Mouse (Mus musculus): ENCODE data around the gene Evx1. TPM values are rescaled to one million over a fixed set of nuclear protein-coding genes. Genes with fewer than 3 reads are reported as not detected.

The Evx1 gene
- polyA plus RNA-seq, 1 experiment from 2014 or later = not detected

DNA sequence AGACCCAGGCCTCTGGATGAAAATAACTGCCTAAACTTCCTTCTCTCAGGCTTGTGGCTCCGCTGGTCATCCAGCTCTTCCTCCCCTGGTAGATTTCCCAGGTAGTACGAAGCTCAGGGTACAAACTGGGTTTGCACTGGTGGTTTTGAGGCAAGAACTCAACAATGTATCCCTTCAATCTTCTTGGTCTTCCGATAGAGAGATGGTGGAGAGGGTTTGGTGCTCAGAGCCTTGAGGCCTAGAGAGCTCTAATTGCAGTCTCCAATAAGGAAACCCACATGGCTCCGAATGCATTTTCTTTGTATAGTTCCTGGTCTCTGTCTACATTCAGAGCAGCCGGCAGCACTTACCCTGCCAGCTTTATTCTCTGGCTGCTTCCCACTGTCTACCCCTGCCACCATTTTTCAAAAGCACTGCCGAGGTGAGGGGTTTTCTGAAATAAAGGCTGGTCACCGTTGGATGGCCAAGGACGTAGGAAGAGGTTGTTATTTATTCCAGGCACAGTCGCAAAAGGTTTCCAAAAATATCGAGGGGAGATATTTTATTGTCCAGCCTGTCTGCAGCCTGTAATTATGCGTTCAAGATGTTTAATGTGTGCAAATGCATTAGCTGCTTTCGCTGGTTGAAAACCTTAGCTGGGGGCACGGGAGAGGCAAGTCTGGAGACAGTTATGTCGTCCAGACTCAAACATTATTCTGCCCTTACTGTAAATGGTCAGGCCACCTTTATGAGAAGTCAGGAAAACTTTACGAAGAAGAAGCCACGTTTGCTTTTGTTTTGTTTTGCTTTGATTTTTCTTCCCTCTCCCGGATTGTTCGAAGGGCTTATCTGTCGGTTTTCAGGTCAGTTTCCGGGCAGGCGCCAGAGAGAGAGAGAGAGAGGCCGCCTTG, 40.3 kb upstream of the Evx1 start:
- H3K9me3 ChIP-seq (ENCODE audit: control insufficient read depth, low read length) = no peaks in the 10 kb centered on the region
- no peaks in the 10 kb centered on the region for H3K36me3 ChIP-seq (ENCODE audit: control insufficient read depth, insufficient read depth, low read length)
- no peak overlapping the region for H3K27ac ChIP-seq (replicated peaks)
- TF ChIP-seq CTCF (IDR thresholded peaks at IDR 0.05; ENCODE audit: low read depth) (no peak), EP300 (optimal IDR thresholded peaks at IDR 0.05) (no peak)
- DNase-seq (ENCODE audit: low spot score) (no peak), ATAC-seq (ENCODE audit: low FRiP score, low TSS enrichment) (no peak)
- WGBS = 21% methylated on average over 21 of the region's 22 CpGs
- peaks cover 49% of the 10 kb centered on the region for H3K27me3 ChIP-seq (ENCODE audit: control insufficient read depth, insufficient read depth, low read length)
- H3K4me2 ChIP-seq (replicated peaks; ENCODE audit: low read depth) = no peak overlapping the region
- no peaks in the 10 kb centered on the region for H3K4me1 ChIP-seq (replicated peaks; ENCODE audit: control insufficient read depth, insufficient read depth)
- no peak overlapping the region for H3K9ac ChIP-seq (ENCODE audit: low read length)
- H3K4me3 ChIP-seq (ENCODE audit: low read depth, low read length) = no peak overlapping the region

DNA sequence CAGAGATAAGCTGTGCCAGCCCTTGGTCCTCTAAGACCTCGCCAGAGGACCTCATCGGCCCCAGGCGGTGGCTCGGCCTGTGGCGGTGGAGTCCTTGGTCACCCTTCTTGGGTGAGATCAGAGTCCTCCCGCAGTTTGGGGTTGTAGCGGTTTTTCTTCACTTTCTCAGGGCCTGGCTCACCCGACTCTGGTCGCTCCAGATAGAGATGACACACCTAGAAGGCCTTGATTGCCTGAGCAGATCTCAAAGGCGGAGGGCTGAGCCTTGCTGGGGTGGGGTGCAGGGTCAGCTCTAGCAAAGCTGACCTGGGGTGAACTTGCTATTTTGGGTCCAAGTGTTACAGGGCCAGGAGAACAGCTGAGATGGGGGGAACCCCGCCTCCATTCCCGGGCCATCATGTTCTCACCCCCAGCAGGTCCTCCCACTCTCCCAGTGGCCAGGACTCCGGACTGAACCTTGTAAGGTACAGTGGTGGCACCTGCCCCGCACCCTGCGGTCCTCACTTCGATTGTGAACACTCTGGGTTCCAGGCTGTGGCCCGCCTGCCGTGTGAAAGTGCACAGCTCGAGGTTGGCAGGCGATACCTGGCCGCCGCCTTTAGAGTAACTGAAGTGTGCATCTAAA, 39.5 kb upstream of the Evx1 start:
- DNase-seq (ENCODE audit: low spot score) (no peak), ATAC-seq (ENCODE audit: low FRiP score, low TSS enrichment) (no peak)
- no peak overlapping the region for H3K4me2 ChIP-seq (replicated peaks; ENCODE audit: low read depth)
- H3K4me1 ChIP-seq (replicated peaks; ENCODE audit: control insufficient read depth, insufficient read depth) = no peaks in the 10 kb centered on the region
- H3K27me3 ChIP-seq (ENCODE audit: control insufficient read depth, insufficient read depth, low read length) = peaks cover 42% of the 10 kb centered on the region
- no peak overlapping the region for H3K4me3 ChIP-seq (ENCODE audit: low read depth, low read length)
- H3K9ac ChIP-seq (ENCODE audit: low read length) = no peak overlapping the region
- 5% methylated on average over 22 of the region's 22 CpGs for WGBS
- no peaks in the 10 kb centered on the region for H3K9me3 ChIP-seq (ENCODE audit: control insufficient read depth, low read length)
- no peaks in the 10 kb centered on the region for H3K36me3 ChIP-seq (ENCODE audit: control insufficient read depth, insufficient read depth, low read length)
- H3K27ac ChIP-seq (replicated peaks) = no peak overlapping the region
- TF ChIP-seq CTCF (IDR thresholded peaks at IDR 0.05; ENCODE audit: low read depth) (no peak), EP300 (optimal IDR thresholded peaks at IDR 0.05) (no peak)

DNA sequence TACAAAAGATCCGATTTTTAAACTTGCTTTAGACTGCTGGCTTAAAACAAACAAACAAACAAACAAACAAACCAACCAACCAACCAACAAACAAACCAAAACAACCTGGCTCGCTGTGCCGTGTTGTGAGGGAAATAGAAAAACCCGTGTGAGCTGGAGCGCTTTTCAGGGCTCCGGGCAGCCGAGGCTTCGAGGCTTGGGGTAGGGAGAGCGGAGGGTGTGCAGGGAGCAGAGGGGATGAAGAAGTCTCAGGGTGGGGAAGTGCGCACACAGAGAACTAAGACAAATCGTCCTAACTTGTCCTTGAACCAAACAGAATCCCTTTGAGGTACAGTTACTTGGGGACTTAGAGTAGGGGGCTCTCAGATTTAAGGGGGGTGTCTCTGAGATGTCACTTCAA, 38.7 kb upstream of the Evx1 start:
- no peak overlapping the region for H3K4me3 ChIP-seq (ENCODE audit: low read depth, low read length)
- TF ChIP-seq CTCF (IDR thresholded peaks at IDR 0.05; ENCODE audit: low read depth) = no peak
- TF ChIP-seq EP300 (optimal IDR thresholded peaks at IDR 0.05) = no peak
- H3K4me1 ChIP-seq (replicated peaks; ENCODE audit: control insufficient read depth, insufficient read depth) = no peaks in the 10 kb centered on the region
- H3K27me3 ChIP-seq (ENCODE audit: control insufficient read depth, insufficient read depth, low read length) = peaks cover 39% of the 10 kb centered on the region
- DNase-seq (ENCODE audit: low spot score) (no peak), ATAC-seq (ENCODE audit: low FRiP score, low TSS enrichment) (no peak)
- no peak overlapping the region for H3K27ac ChIP-seq (replicated peaks)
- H3K9me3 ChIP-seq (ENCODE audit: control insufficient read depth, low read length) = no peaks in the 10 kb centered on the region
- no peaks in the 10 kb centered on the region for H3K36me3 ChIP-seq (ENCODE audit: control insufficient read depth, insufficient read depth, low read length)
- H3K9ac ChIP-seq (ENCODE audit: low read length) = no peak overlapping the region
- no peak overlapping the region for H3K4me2 ChIP-seq (replicated peaks; ENCODE audit: low read depth)
- WGBS = 6% methylated on average over 11 of the region's 11 CpGs

DNA sequence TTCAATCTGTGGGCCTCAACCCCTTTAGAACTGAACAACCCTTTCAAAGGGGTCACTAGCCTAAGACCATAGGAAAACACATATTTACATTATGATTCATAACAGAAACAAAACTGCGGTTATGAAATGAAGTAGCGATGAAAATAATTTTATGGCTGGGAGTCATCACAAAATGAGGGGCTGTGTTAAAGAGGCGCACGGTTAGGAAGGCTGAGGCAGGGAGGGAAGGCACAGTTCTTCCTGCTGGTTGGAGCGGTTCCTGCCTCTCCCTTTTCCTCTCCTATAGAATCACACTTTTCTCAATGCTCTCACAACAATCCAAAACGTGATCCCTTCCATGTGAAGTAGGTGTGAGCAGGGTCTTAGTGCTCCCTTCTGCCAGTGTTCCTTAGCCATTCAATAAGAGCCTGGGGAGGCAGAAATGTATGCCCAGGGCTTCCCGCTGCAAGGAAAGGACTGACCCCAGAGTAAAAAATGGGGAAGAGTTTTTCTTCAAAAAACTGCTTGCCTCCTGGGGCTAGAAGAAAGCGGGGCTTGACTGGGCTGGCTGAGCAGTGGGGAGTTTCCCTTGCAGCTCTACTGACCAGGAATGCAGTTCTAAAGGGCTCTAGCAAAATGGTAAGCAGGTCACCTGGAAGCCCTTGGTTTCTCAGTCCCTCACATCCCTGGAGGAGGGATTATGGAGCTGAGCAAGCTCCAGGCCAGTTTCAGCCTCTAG, 37.6 kb upstream of the Evx1 start:
- no peaks in the 10 kb centered on the region for H3K36me3 ChIP-seq (ENCODE audit: control insufficient read depth, insufficient read depth, low read length)
- H3K4me1 ChIP-seq (replicated peaks; ENCODE audit: control insufficient read depth, insufficient read depth) = no peaks in the 10 kb centered on the region
- H3K27me3 ChIP-seq (ENCODE audit: control insufficient read depth, insufficient read depth, low read length) = peaks cover 29% of the 10 kb centered on the region
- 10% methylated on average over 8 of the region's 8 CpGs for WGBS
- DNase-seq (ENCODE audit: low spot score) = no peak
- H3K4me3 ChIP-seq (ENCODE audit: low read depth, low read length) = no peak overlapping the region
- H3K9me3 ChIP-seq (ENCODE audit: control insufficient read depth, low read length) = no peaks in the 10 kb centered on the region
- H3K4me2 ChIP-seq (replicated peaks; ENCODE audit: low read depth) = no peak overlapping the region
- no peak overlapping the region for H3K9ac ChIP-seq (ENCODE audit: low read length)
- H3K27ac ChIP-seq (replicated peaks) = no peak overlapping the region
- ATAC-seq (ENCODE audit: low FRiP score, low TSS enrichment) = no peak
- TF ChIP-seq CTCF (IDR thresholded peaks at IDR 0.05; ENCODE audit: low read depth) = no peak
- no peak for TF ChIP-seq EP300 (optimal IDR thresholded peaks at IDR 0.05)

GRCm38 (mm10) chr6:52276382-52276781, 36.9 kb upstream of the Evx1 start:
- Histone ChIP-seq H3K27me3 (ENCODE audit: control insufficient read depth, insufficient read depth, low read length) (peaks cover 27% of the 10 kb centered on the region), H3K4me3 (ENCODE audit: low read depth, low read length) (no peak overlapping the region), H3K27ac (replicated peaks) (no peak overlapping the region), H3K36me3 (ENCODE audit: control insufficient read depth, insufficient read depth, low read length) (no peaks in the 10 kb centered on the region), H3K9ac (ENCODE audit: low read length) (no peak overlapping the region), H3K4me1 (replicated peaks; ENCODE audit: control insufficient read depth, insufficient read depth) (no peaks in the 10 kb centered on the region), H3K9me3 (ENCODE audit: control insufficient read depth, low read length) (no peaks in the 10 kb centered on the region), H3K4me2 (replicated peaks; ENCODE audit: low read depth) (no peak overlapping the region)
- no peak for ATAC-seq (ENCODE audit: low FRiP score, low TSS enrichment)
- no peak for TF ChIP-seq EP300 (optimal IDR thresholded peaks at IDR 0.05)
- no peak for TF ChIP-seq CTCF (IDR thresholded peaks at IDR 0.05; ENCODE audit: low read depth)
- 2% methylated on average over 6 of the region's 6 CpGs for WGBS
- DNase-seq (ENCODE audit: low spot score) = no peak
